ENCODE assay signal across 8 mouse cellular contexts in genomic region chr11:80302046-80302390, GRCm38 (mm10). TPM values are rescaled to one million over a fixed set of nuclear protein-coding genes. Genes with fewer than 3 reads are reported as not detected.
DNase-seq lines count a peak whose midpoint lies in the region; ATAC-seq lines count a peak whose summit lies in the region.

No protein-coding gene starts in this region.

- H3K9me3 ChIP-seq in heart, embryonic 14.5 days (ENCODE audit: control insufficient read depth, low read length), result no peaks in the 10 kb centered on the region
- no peaks in the 10 kb centered on the region for H3K9me3 ChIP-seq in hindbrain, embryonic 12.5 days (replicated peaks)
- H3K9me3 ChIP-seq in midbrain, embryonic 11.5 days (ENCODE audit: control insufficient read depth, low read length), result no peaks in the 10 kb centered on the region; the same call in 1 of the 2 replicates

- peak overlapping the region; percentile 100 for H3K4me2 ChIP-seq in heart, embryonic 14.5 days (ENCODE audit: low read length)
- H3K4me2 ChIP-seq in hindbrain, embryonic 12.5 days (replicated peaks), result peak overlapping the region; percentile 98
- H3K4me2 ChIP-seq in midbrain, embryonic 11.5 days, result peak overlapping the region; percentile 92

- H3K27ac ChIP-seq in heart, embryonic 14.5 days (replicated peaks in 1 of 2; ENCODE audit: control insufficient read depth in 1 of 2, insufficient read depth in 1 of 2, low read depth in 2 of 2, low read length in 2 of 2), result no peak overlapping the region
- peak overlapping the region; percentile 88 for H3K27ac ChIP-seq in hindbrain, embryonic 12.5 days
- H3K27ac ChIP-seq in midbrain, embryonic 11.5 days (ENCODE audit: low read depth, low read length), result peak overlapping the region; percentile 82

- H3K27me3 ChIP-seq in heart, embryonic 14.5 days (ENCODE audit: control insufficient read depth, insufficient read depth, low read length), result peaks cover 58% of the 10 kb centered on the region
- peaks cover 15% of the 10 kb centered on the region; the same call in 1 of the 2 replicates for H3K27me3 ChIP-seq in hindbrain, embryonic 12.5 days
- H3K27me3 ChIP-seq in midbrain, embryonic 11.5 days (ENCODE audit: control insufficient read depth, insufficient read depth, low read length), result no peaks in the 10 kb centered on the region; the same call in 1 of the 2 replicates

- no peak for ATAC-seq in heart, embryonic 14.5 days (ENCODE audit: insufficient number of reproducible peaks, insufficient read depth, low FRiP score, low read depth)
- ATAC-seq in hindbrain, embryonic 12.5 days (ENCODE audit: low FRiP score), result 0 out of 2 replicates have a peak, but pooled peaks have one; percentile 14
- ATAC-seq in midbrain, embryonic 11.5 days (ENCODE audit: low FRiP score), result no peak
- no peak for ATAC-seq in frontal cortex, adult (ENCODE audit: low TSS enrichment)

- no peak for DNase-seq in heart, adult 8-10 months (ENCODE audit: low spot score)
- peak; percentile 9 for DNase-seq in T-cell, adult 2 months (ENCODE audit: low spot score)
- DNase-seq in midbrain, embryonic 11.5 days (ENCODE audit: low spot score, missing footprints), result peak; percentile 94
- no peak for DNase-seq in thymus, postnatal 10 days (ENCODE audit: low spot score in 2 of 2)
- DNase-seq in testis, postnatal 14 days (ENCODE audit: low spot score), result no peak

- peaks cover 2 to 17% of the 10 kb centered on the region in 2 experiments; a peak in 3 of 4 replicates for H3K4me1 ChIP-seq in heart, embryonic 14.5 days (ENCODE audit: control insufficient read depth in 2 of 2, insufficient read depth in 2 of 2, low read length in 2 of 2)
- peaks cover 38% of the 10 kb centered on the region for H3K4me1 ChIP-seq in hindbrain, embryonic 12.5 days
- H3K4me1 ChIP-seq in midbrain, embryonic 11.5 days (ENCODE audit: control insufficient read depth, insufficient read depth, low read length), result peaks cover 23% of the 10 kb centered on the region

- WGBS in heart, embryonic 14.5 days, result 2% methylated on average over 9 of the region's 9 CpGs
- under 1% methylated on average over 9 of the region's 9 CpGs for WGBS in hindbrain, embryonic 12.5 days
- WGBS in midbrain, embryonic 11.5 days, result 1% methylated on average over 9 of the region's 9 CpGs

- peak overlapping the region; percentile 56 to 68 for H3K4me3 ChIP-seq in heart, embryonic 14.5 days (ENCODE audit: control insufficient read depth in 1 of 2, insufficient read depth in 1 of 2, low read depth in 1 of 2, low read length in 2 of 2)
- H3K4me3 ChIP-seq in hindbrain, embryonic 12.5 days, result peak overlapping the region; percentile 78
- peak overlapping the region; percentile 79 for H3K4me3 ChIP-seq in midbrain, embryonic 11.5 days (ENCODE audit: low read depth, low read length)

- H3K36me3 ChIP-seq in heart, embryonic 14.5 days (ENCODE audit: control insufficient read depth, insufficient read depth, low read length), result no peaks in the 10 kb centered on the region
- H3K36me3 ChIP-seq in hindbrain, embryonic 12.5 days, result no peaks in the 10 kb centered on the region; the same call in 1 of the 2 replicates
- H3K36me3 ChIP-seq in midbrain, embryonic 11.5 days (ENCODE audit: control insufficient read depth, insufficient read depth, low read length), result no peaks in the 10 kb centered on the region

- H3K9ac ChIP-seq in heart, embryonic 14.5 days (ENCODE audit: low read length), result peak overlapping the region; percentile 72
- H3K9ac ChIP-seq in hindbrain, embryonic 12.5 days, result peak overlapping the region; percentile 89
- peak overlapping the region; percentile 84 for H3K9ac ChIP-seq in midbrain, embryonic 11.5 days (ENCODE audit: low read length)

RNA-seq across cellular contexts. Expression of gene Rhbdl3, which starts 1.3 kb away (rescaled TPM):
- polyA plus RNA-seq in heart, embryonic 14.5 days (2014; fragmentation: Nextera tagmentation; extraction: Ambion mirVana), result 1.0 and 1.7 TPM in 2 replicates
- 10 to 100 TPM in 1 of 4 experiments, 1 to 10 TPM in 3; 6.7 to 10.0 (median 7.8) TPM for total RNA-seq in heart, adult 8-10 months (2022)
- polyA plus RNA-seq in hindbrain, embryonic 12.5 days (2016; fragmentation: Nextera tagmentation; extraction: Ambion mirVana), result 28.4 and 32.3 TPM in 2 replicates
- 14.9 and 15.2 TPM in 2 replicates for polyA plus RNA-seq in midbrain, embryonic 11.5 days (2014; fragmentation: Nextera tagmentation; extraction: Ambion mirVana)

Comparison
In these comparisons a context has a peak if more than half of its experiments do, and no peak if none do; other contexts are left out.
1. H3K27ac ChIP-seq: peak in hindbrain, embryonic 12.5 days (single experiment) and midbrain, embryonic 11.5 days (single experiment); none in heart, embryonic 14.5 days (0 of 2).
2. DNase-seq: peak in T-cell, adult 2 months (single experiment) and midbrain, embryonic 11.5 days (single experiment); none in heart, adult 8-10 months (single experiment), thymus, postnatal 10 days (0 of 2) and testis, postnatal 14 days (single experiment).
3. Peak in every context shown above with its lines, with median percentiles within 50 percentile points of each other: H3K4me2 ChIP-seq, H3K4me3 ChIP-seq and H3K9ac ChIP-seq.